Mouse (Mus musculus): ENCODE results near the gene Gm7544. TPM values are rescaled to one million over a fixed set of nuclear protein-coding genes. Genes with fewer than 3 reads are reported as not detected.
"Not testable (repeated sequence)": the region's sequence is repeated elsewhere in the genome, so short reads cannot be mapped to it uniquely, and the experiment has no call there.

The Gm7544 gene
- polyA plus RNA-seq, 1 experiment from 2014 or later, result not detected

GRCm38 (mm10) chr1:82966413-82966812, 10.6 kb upstream of the Gm7544 start:
- Histone ChIP-seq H3K9me3 (replicated peaks) (no peaks in the 10 kb centered on the region), H3K27ac (replicated peaks) (no peak overlapping the region), H3K27me3 (ENCODE audit: low read depth, poor library complexity, severe bottlenecking) (no peaks in the 10 kb centered on the region), H3K4me1 (no peaks in the 10 kb centered on the region), H3K36me3 (no peaks in the 10 kb centered on the region), H3K4me3 (no peak overlapping the region)
- DNase-seq (ENCODE audit: low spot score), result no peak
- 75% methylated on average over 3 of the region's 3 CpGs for WGBS

- no peaks in the 10 kb centered on the region for H3K27me3 ChIP-seq (ENCODE audit: low read depth, poor library complexity, severe bottlenecking)
- H3K27ac ChIP-seq (replicated peaks), result no peak within 1 kb of the TSS
- H3K4me3 ChIP-seq, result no peak within 1 kb of the TSS
- WGBS, result 96% methylated on average over 11 of the region's 11 CpGs
- H3K36me3 ChIP-seq, result no peaks in the 10 kb centered on the region
- no peaks in the 10 kb centered on the region for H3K4me1 ChIP-seq
- 0 out of 2 replicates have a peak, but pooled peaks cover 4% of the 10 kb centered on the region for H3K9me3 ChIP-seq (replicated peaks)
- no peak for DNase-seq (ENCODE audit: low spot score)
Measured at GRCm38 (mm10) chr1:82959870-82960385, 4.1 kb upstream of the Gm7544 start, which contains the start of gene Gm47955. TSS of gene Gm47955 (plus strand) at chr1:82960286.

- DNase-seq (ENCODE audit: low spot score), result no peak
- Histone ChIP-seq H3K9me3 (replicated peaks) (no peaks in the 10 kb centered on the region), H3K4me1 (no peaks in the 10 kb centered on the region), H3K36me3 (no peaks in the 10 kb centered on the region), H3K27ac (replicated peaks) (no peak overlapping the region), H3K27me3 (ENCODE audit: low read depth, poor library complexity, severe bottlenecking) (no peaks in the 10 kb centered on the region), H3K4me3 (no peak overlapping the region)
- 91% methylated on average over 2 of the region's 2 CpGs for WGBS
Measured at GRCm38 (mm10) chr1:82948601-82949000, 7.2 kb downstream of the Gm7544 start.

- not testable (repeated sequence) for H3K27me3 ChIP-seq (ENCODE audit: low read depth, poor library complexity, severe bottlenecking); DNase-seq (ENCODE audit: low spot score); H3K4me1 ChIP-seq; H3K27ac ChIP-seq (replicated peaks); H3K36me3 ChIP-seq; H3K4me3 ChIP-seq; H3K9me3 ChIP-seq (replicated peaks)
- 100% methylated on average over 2 of the region's 2 CpGs for WGBS
Measured at GRCm38 (mm10) chr1:82946029-82946428, 9.8 kb downstream of the Gm7544 start.

- H3K4me3 ChIP-seq; H3K4me1 ChIP-seq; H3K27me3 ChIP-seq (ENCODE audit: low read depth, poor library complexity, severe bottlenecking); H3K36me3 ChIP-seq; DNase-seq (ENCODE audit: low spot score); H3K27ac ChIP-seq (replicated peaks): not testable (repeated sequence)
- no CpG with 5 or more reads among the region's 6 CpGs for WGBS
- H3K9me3 ChIP-seq (replicated peaks), result peaks cover 10% of the 10 kb centered on the region; the same call in 1 of the 2 replicates
Measured at GRCm38 (mm10) chr1:82943295-82943694, 12.5 kb downstream of the Gm7544 start, which contains the start of gene A030003K21Rik. TSS of gene A030003K21Rik (minus strand) at chr1:82943388.

- 98% methylated on average over 1 of the region's 2 CpGs for WGBS
- peaks cover 10% of the 10 kb centered on the region; the same call in 1 of the 2 replicates for H3K9me3 ChIP-seq (replicated peaks)
- not testable (repeated sequence) for H3K27me3 ChIP-seq (ENCODE audit: low read depth, poor library complexity, severe bottlenecking); H3K4me3 ChIP-seq; DNase-seq (ENCODE audit: low spot score); H3K36me3 ChIP-seq; H3K27ac ChIP-seq (replicated peaks); H3K4me1 ChIP-seq
Measured at GRCm38 (mm10) chr1:82942505-82942904, 13.3 kb downstream of the Gm7544 start.

- H3K36me3 ChIP-seq, result no peaks in the 10 kb centered on the region
- H3K9me3 ChIP-seq (replicated peaks), result peaks cover 10% of the 10 kb centered on the region; the same call in 1 of the 2 replicates
- 92% methylated on average over 5 of the region's 5 CpGs for WGBS
- no peaks in the 10 kb centered on the region for H3K4me1 ChIP-seq
- no peak overlapping the region for H3K27ac ChIP-seq (replicated peaks)
- no peak for DNase-seq (ENCODE audit: low spot score)
- no peaks in the 10 kb centered on the region for H3K27me3 ChIP-seq (ENCODE audit: low read depth, poor library complexity, severe bottlenecking)
- no peak overlapping the region for H3K4me3 ChIP-seq
Measured at GRCm38 (mm10) chr1:82938666-82939065, 17.1 kb downstream of the Gm7544 start.

GRCm38 (mm10) chr1:82931326-82931725, 24.5 kb downstream of the Gm7544 start, which contains the start of gene Gm6217:
TSS of gene Gm6217 (minus strand) at chr1:82931399.
- not testable (repeated sequence) for H3K36me3 ChIP-seq; H3K4me3 ChIP-seq; H3K27me3 ChIP-seq (ENCODE audit: low read depth, poor library complexity, severe bottlenecking); H3K27ac ChIP-seq (replicated peaks); H3K4me1 ChIP-seq; H3K9me3 ChIP-seq (replicated peaks); DNase-seq (ENCODE audit: low spot score)
- no CpG with 5 or more reads among the region's 6 CpGs for WGBS

GRCm38 (mm10) chr1:82930558-82930957, 25.3 kb downstream of the Gm7544 start:
- not testable (repeated sequence) for H3K4me3 ChIP-seq; DNase-seq (ENCODE audit: low spot score); H3K27ac ChIP-seq (replicated peaks); H3K4me1 ChIP-seq; H3K27me3 ChIP-seq (ENCODE audit: low read depth, poor library complexity, severe bottlenecking); H3K36me3 ChIP-seq; H3K9me3 ChIP-seq (replicated peaks)
- 89% methylated on average over 3 of the region's 3 CpGs for WGBS

GRCm38 (mm10) chr1:82924650-82925049, 31.2 kb downstream of the Gm7544 start, which contains the start of gene A030014E15Rik:
TSS of gene A030014E15Rik (plus strand) at chr1:82924917.
- DNase-seq (ENCODE audit: low spot score), result no peak
- Histone ChIP-seq H3K9me3 (replicated peaks) (no peaks in the 10 kb centered on the region), H3K36me3 (no peaks in the 10 kb centered on the region), H3K27ac (replicated peaks) (no peak within 1 kb of the TSS), H3K4me1 (no peaks in the 10 kb centered on the region), H3K4me3 (no peak within 1 kb of the TSS), H3K27me3 (ENCODE audit: low read depth, poor library complexity, severe bottlenecking) (no peaks in the 10 kb centered on the region)
- whole genome bisulfite sequencing, result 93% methylated on average over 6 of the region's 6 CpGs

GRCm38 (mm10) chr1:82913434-82913833, 42.4 kb downstream of the Gm7544 start:
- not testable (repeated sequence) for H3K27ac ChIP-seq (replicated peaks); H3K27me3 ChIP-seq (ENCODE audit: low read depth, poor library complexity, severe bottlenecking); H3K9me3 ChIP-seq (replicated peaks); H3K4me1 ChIP-seq; DNase-seq (ENCODE audit: low spot score); H3K36me3 ChIP-seq; H3K4me3 ChIP-seq
- WGBS, result 100% methylated on average over 5 of the region's 5 CpGs

GRCm38 (mm10) chr1:82913025-82913424, 42.8 kb downstream of the Gm7544 start, which contains the start of gene A030005L19Rik:
TSS of gene A030005L19Rik (plus strand) at chr1:82913325.
- H3K4me3 ChIP-seq, result no peak within 1 kb of the TSS
- no peaks in the 10 kb centered on the region for H3K9me3 ChIP-seq (replicated peaks)
- H3K4me1 ChIP-seq, result no peaks in the 10 kb centered on the region
- WGBS, result 90% methylated on average over 3 of the region's 3 CpGs
- DNase-seq (ENCODE audit: low spot score), result no peak
- no peak within 1 kb of the TSS for H3K27ac ChIP-seq (replicated peaks)
- 0 out of 2 replicates have a peak, but pooled peaks cover 2% of the 10 kb centered on the region for H3K36me3 ChIP-seq
- no peaks in the 10 kb centered on the region for H3K27me3 ChIP-seq (ENCODE audit: low read depth, poor library complexity, severe bottlenecking)

GRCm38 (mm10) chr1:82905886-82906285, 49.9 kb downstream of the Gm7544 start:
- WGBS, result 78% methylated on average over 3 of the region's 3 CpGs
- Histone ChIP-seq H3K4me1 (no peaks in the 10 kb centered on the region), H3K27me3 (ENCODE audit: low read depth, poor library complexity, severe bottlenecking) (no peaks in the 10 kb centered on the region), H3K4me3 (no peak overlapping the region), H3K27ac (replicated peaks) (no peak overlapping the region), H3K36me3 (peaks cover 29% of the 10 kb centered on the region), H3K9me3 (replicated peaks) (no peaks in the 10 kb centered on the region)
- no peak for DNase-seq (ENCODE audit: low spot score)

Data from midbrain, embryonic 10.5 days (tissue).